Mouse (Mus musculus) hindbrain, embryonic 11.5 days (tissue): ENCODE measurements around the gene Syt16. TPM values are rescaled to one million over a fixed set of nuclear protein-coding genes. Genes with fewer than 3 reads are reported as not detected.

Source experiments
- ATAC-seq: fragments of 200-750 bp; cut with Nextera tagmentation; 2 replicates; pipeline ENCODE4 v1.8.0; 2017; ENCODE audit warnings: mild to moderate bottlenecking, moderate TSS enrichment, moderate library complexity; ENCODE audit not compliant: low FRiP score
- DNase-seq: peaks from one replicate; pipeline ENCODE4 v3.0.0-alpha.2; 2015; ENCODE audit warnings: low spot score
- H3K27ac ChIP-seq: fragments of 300-500 bp; sonication (generic); 2 replicates; pipeline ENCODE4 v1.5.1; 2014; ENCODE audit warnings: mild to moderate bottlenecking, low read depth, low read length
- H3K27me3 ChIP-seq: fragments of 300-500 bp; sonication (generic); 2 replicates; pipeline ENCODE4 v1.6.1; 2014; ENCODE audit warnings: mild to moderate bottlenecking, low read length, moderate library complexity, mixed read lengths; ENCODE audit not compliant: control insufficient read depth, insufficient read depth
- H3K36me3 ChIP-seq: fragments of 300-500 bp; sonication (generic); 2 replicates; pipeline ENCODE4 v1.6.1; 2014; ENCODE audit warnings: mild to moderate bottlenecking, low read length, moderate library complexity, mixed read lengths; ENCODE audit not compliant: control insufficient read depth, insufficient read depth
- H3K4me1 ChIP-seq: fragments of 300-500 bp; sonication (generic); replicated peaks from 2 replicates; pipeline ENCODE4 v1.6.1; 2014; ENCODE audit warnings: low read length, mixed read lengths; ENCODE audit not compliant: control insufficient read depth, insufficient read depth
- H3K4me2 ChIP-seq: fragments of 300-500 bp; sonication (generic); replicated peaks from 2 replicates; pipeline ENCODE4 v1.6.1; 2014; ENCODE audit warnings: mild to moderate bottlenecking, low read depth, low read length
- H3K4me3 ChIP-seq: fragments of 300-500 bp; sonication (generic); 2 replicates; pipeline ENCODE4 v1.5.1; 2014; ENCODE audit warnings: low read depth, low read length
- H3K9ac ChIP-seq: fragments of 300-500 bp; sonication (generic); 2 replicates; pipeline ENCODE4 v1.6.1; 2014; ENCODE audit warnings: low read depth, low read length
- H3K9me3 ChIP-seq: fragments of 300-500 bp; sonication (generic); 2 replicates; pipeline ENCODE4 v1.6.1; 2016; ENCODE audit warnings: low read length; ENCODE audit not compliant: control insufficient read depth
- WGBS: fragments of 180-500 bp; shearing (Covaris S2); extraction: QIAGEN DNeasy Blood & Tissue Kit; methylation state at CpG from one replicate; pipeline ENCODE4 v1.1.7; 2014; 5-methylcytosine and 5-hydroxymethylcytosine counted together
- polyA plus RNA-seq: library from polyadenylated mRNA; unstranded; fragments of >200 nt; fragmentation: Nextera tagmentation; extraction: Ambion mirVana; gene quantifications from 2 replicates; pipeline ENCODE4 v1.2.1, GENCODE M21; 2014

Syt16 gene
- polyA plus RNA-seq, 1 experiment from 2014 or later = 5.4 TPM

- 61% methylated on average over 7 of the region's 7 CpGs for WGBS
- Histone ChIP-seq H3K27me3 (no peaks in the 10 kb centered on the region), H3K9me3 (no peaks in the 10 kb centered on the region), H3K9ac (no peak overlapping the region), H3K27ac (no peak overlapping the region), H3K4me2 (no peak overlapping the region), H3K4me1 (no peaks in the 10 kb centered on the region), H3K4me3 (no peak overlapping the region), H3K36me3 (no peaks in the 10 kb centered on the region)
- DNase-seq (no peak), ATAC-seq (no peak)
Observed at GRCm38 (mm10) chr12:74142147-74142546, 144.7 kb downstream of the Syt16 start.

GRCm38 (mm10) chr12:74144385-74144784, 146.9 kb downstream of the Syt16 start:
- no peaks in the 10 kb centered on the region for H3K9me3 ChIP-seq
- no peaks in the 10 kb centered on the region for H3K4me1 ChIP-seq
- no peaks in the 10 kb centered on the region for H3K36me3 ChIP-seq
- no peak overlapping the region for H3K4me2 ChIP-seq
- H3K27ac ChIP-seq = no peak overlapping the region
- H3K27me3 ChIP-seq = no peaks in the 10 kb centered on the region
- WGBS = 57% methylated on average over 5 of the region's 5 CpGs
- no peak overlapping the region for H3K4me3 ChIP-seq
- DNase-seq (no peak), ATAC-seq (no peak)
- H3K9ac ChIP-seq = no peak overlapping the region

GRCm38 (mm10) chr12:74160791-74161190, 163.3 kb downstream of the Syt16 start:
- WGBS = 85% methylated on average over 3 of the region's 3 CpGs
- ATAC-seq (no peak), DNase-seq (no peak)
- Histone ChIP-seq H3K27ac (no peak overlapping the region), H3K4me1 (no peaks in the 10 kb centered on the region), H3K4me2 (no peak overlapping the region), H3K9ac (no peak overlapping the region), H3K36me3 (no peaks in the 10 kb centered on the region), H3K27me3 (no peaks in the 10 kb centered on the region), H3K9me3 (no peaks in the 10 kb centered on the region), H3K4me3 (no peak overlapping the region)

GRCm38 (mm10) chr12:74163080-74163479, 165.6 kb downstream of the Syt16 start:
- no peak for ATAC-seq
- Histone ChIP-seq H3K36me3 (no peaks in the 10 kb centered on the region), H3K9me3 (no peaks in the 10 kb centered on the region), H3K9ac (no peak overlapping the region), H3K4me1 (no peaks in the 10 kb centered on the region), H3K4me3 (no peak overlapping the region), H3K27me3 (no peaks in the 10 kb centered on the region), H3K27ac (no peak overlapping the region), H3K4me2 (no peak overlapping the region)
- no peak for DNase-seq
- WGBS = 96% methylated on average over 2 of the region's 2 CpGs

- no peaks in the 10 kb centered on the region for H3K27me3 ChIP-seq
- no peak overlapping the region for H3K9ac ChIP-seq
- H3K36me3 ChIP-seq = no peaks in the 10 kb centered on the region
- ATAC-seq (no peak), DNase-seq (no peak)
- no peak overlapping the region for H3K27ac ChIP-seq
- no peaks in the 10 kb centered on the region for H3K4me1 ChIP-seq
- no peak overlapping the region for H3K4me2 ChIP-seq
- no peak overlapping the region for H3K4me3 ChIP-seq
- no peaks in the 10 kb centered on the region for H3K9me3 ChIP-seq
- 82% methylated on average over 1 of the region's 1 CpGs for WGBS
Observed at GRCm38 (mm10) chr12:74171257-74171656, 173.8 kb downstream of the Syt16 start.

- Histone ChIP-seq H3K4me3 (no peak overlapping the region), H3K27me3 (no peaks in the 10 kb centered on the region), H3K27ac (no peak overlapping the region), H3K36me3 (no peaks in the 10 kb centered on the region), H3K9me3 (no peaks in the 10 kb centered on the region), H3K9ac (no peak overlapping the region), H3K4me2 (no peak overlapping the region), H3K4me1 (no peaks in the 10 kb centered on the region)
- ATAC-seq = no peak
- WGBS = 45% methylated on average over 3 of the region's 3 CpGs
- no peak for DNase-seq
Observed at GRCm38 (mm10) chr12:74173902-74174301, 176.4 kb downstream of the Syt16 start.

- Histone ChIP-seq H3K9ac (no peak overlapping the region), H3K4me1 (no peaks in the 10 kb centered on the region), H3K9me3 (no peaks in the 10 kb centered on the region), H3K4me2 (no peak overlapping the region), H3K27ac (no peak overlapping the region), H3K27me3 (no peaks in the 10 kb centered on the region), H3K4me3 (no peak overlapping the region), H3K36me3 (no peaks in the 10 kb centered on the region)
- DNase-seq = peak; percentile 4
- WGBS = 75% methylated on average over 17 of the region's 17 CpGs
- no peak for ATAC-seq
Observed at GRCm38 (mm10) chr12:74184596-74184995, 187.1 kb downstream of the Syt16 start.

GRCm38 (mm10) chr12:74188243-74188785, 190.9 kb downstream of the Syt16 start:
- Histone ChIP-seq H3K27me3 (no peaks in the 10 kb centered on the region), H3K36me3 (no peaks in the 10 kb centered on the region), H3K4me2 (no peak overlapping the region), H3K9ac (no peak overlapping the region), H3K27ac (no peak overlapping the region), H3K4me1 (no peaks in the 10 kb centered on the region), H3K9me3 (no peaks in the 10 kb centered on the region), H3K4me3 (no peak overlapping the region)
- 82% methylated on average over 11 of the region's 11 CpGs for WGBS
- DNase-seq (no peak), ATAC-seq (no peak)

GRCm38 (mm10) chr12:74188815-74189214, 191.4 kb downstream of the Syt16 start:
- no peak overlapping the region for H3K27ac ChIP-seq
- 66% methylated on average over 7 of the region's 7 CpGs for WGBS
- no peaks in the 10 kb centered on the region for H3K36me3 ChIP-seq
- no peak overlapping the region for H3K9ac ChIP-seq
- ATAC-seq (no peak), DNase-seq (peak; percentile 5)
- no peaks in the 10 kb centered on the region for H3K27me3 ChIP-seq
- H3K4me2 ChIP-seq = no peak overlapping the region
- H3K4me3 ChIP-seq = no peak overlapping the region
- H3K4me1 ChIP-seq = no peaks in the 10 kb centered on the region
- H3K9me3 ChIP-seq = no peaks in the 10 kb centered on the region
